Mouse (Mus musculus) layer of hippocampus, adult 6 months (tissue): Measurements from ENCODE around the gene Brca2. TPM values are rescaled to one million over a fixed set of nuclear protein-coding genes. Genes with fewer than 3 reads are reported as not detected.

ENCODE experiments used
- long read RNA-seq, 2 experiments: library from polyadenylated mRNA; unstranded; transcript quantifications; one replicate each; pipeline ENCODE4 v2.0.0; 2019 to 2020
- polyA plus RNA-seq: library from polyadenylated mRNA; unstranded; fragments of <200 nt; fragmentation: Nextera tagmentation; gene quantifications from 2 replicates; pipeline ENCODE4 v1.2.3, GENCODE M21; 2021

The Brca2 gene
- 1.7 and 2.8 TPM in 2 replicates for polyA plus RNA-seq
- long read RNA-seq, experiment 1, partial matches to known transcripts: 1 of 2 reads
- long read RNA-seq, experiment 1, other reads (novel, unspliced or antisense): 1 of 2 reads
- long read RNA-seq, experiment 2, partial matches to known transcripts: 6 of 11 reads
- long read RNA-seq, experiment 2, other reads (novel, unspliced or antisense): 5 of 11 reads

DNA sequence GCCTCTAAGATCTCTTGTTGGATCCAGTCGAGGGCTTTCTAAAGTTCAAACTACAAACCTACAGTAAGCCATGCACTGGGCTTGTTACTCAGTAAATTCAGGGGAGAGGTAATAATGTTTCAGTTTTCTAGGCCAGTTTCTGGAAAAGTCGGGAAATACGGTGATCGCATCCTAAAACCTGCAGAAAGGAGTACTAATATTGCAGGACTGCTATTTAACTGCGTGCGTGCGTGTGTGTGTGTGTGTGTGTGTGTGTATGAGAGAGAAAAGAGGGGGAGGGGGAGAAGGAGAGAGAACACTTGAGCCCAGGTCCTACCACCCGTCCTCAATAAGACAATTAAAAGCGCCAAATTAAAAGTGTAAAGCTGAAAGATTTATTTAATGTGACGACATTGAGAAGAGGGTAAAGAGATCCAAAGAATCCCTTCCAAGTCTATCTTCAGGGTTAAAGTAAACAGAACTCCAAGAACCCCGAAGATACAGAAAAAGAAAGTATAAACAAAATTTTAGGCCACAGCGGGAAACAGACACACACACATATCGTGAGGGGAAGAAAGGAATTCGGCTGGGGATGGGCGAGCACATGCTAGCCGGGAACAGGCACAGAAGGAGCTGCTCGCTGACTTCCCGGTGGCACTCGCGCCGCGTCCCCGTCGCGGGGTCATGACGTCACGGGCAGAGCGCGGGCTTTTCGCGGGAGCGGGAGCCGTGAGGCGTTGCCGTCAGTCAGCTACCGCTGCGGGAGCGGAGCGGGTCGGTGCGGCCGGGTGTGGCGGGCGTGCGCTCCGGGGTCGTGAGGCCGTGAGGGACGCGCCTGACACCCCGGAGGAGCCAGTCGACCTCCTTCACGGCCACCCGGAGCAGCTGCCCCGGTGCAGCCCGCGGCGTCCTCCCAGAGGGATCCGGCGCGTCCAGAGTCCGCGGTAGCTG lies at the start of gene Brca2:
Gene Brca2, plus strand, starts transcription at position 694 of the 930 bp plus-strand sequence.

DNA sequence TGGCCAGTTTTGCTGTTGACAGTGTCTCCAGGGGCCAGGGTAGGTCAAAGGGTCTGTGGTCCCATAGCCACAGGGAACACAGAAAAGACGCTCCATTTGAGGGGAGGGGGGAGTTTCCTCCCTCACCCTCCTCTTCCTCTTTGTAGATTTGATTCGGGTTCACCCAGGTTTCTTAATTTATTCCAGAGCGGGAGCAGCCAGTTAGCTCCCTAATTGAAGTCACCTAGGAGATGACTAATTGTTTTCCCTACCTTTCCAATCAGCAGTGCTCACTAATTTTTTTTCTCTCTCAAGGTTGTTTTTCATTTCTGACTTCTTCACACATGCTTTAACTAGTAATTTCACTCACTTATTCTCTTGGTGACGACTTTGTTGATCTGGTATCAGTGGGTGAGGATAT lies 4.4 kb upstream of the Brca2 start, which contains the start of gene Zar1l:
Gene Zar1l, minus strand, starts transcription at position 101 of the 400 bp plus-strand sequence.

DNA sequence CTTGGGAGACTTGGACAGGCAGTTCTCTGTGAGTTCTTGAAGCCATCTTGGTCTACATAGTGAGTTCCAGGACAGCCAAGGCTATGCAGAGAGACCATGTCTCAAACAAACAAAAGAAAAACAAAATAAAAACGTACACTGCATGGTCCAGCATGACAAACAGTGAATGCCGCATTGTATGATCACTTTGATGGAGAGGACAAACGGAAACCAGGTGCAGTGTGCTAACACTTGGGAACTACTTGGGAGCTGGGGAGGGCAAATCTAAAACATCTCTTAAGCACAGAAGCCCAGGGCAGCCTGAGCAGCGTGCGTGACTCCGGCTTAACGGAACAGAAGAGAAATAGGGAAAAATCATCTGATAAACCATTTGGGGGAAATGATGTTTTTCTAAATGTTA lies 74.7 kb downstream of the Brca2 start, which contains the start of gene N4bp2l1:
Gene N4bp2l1, minus strand, starts transcription at position 101 of the 400 bp plus-strand sequence.

Other genes starting within 250 kb of the Brca2 start
- gene Zar1l, start 4.5 kb upstream of the Brca2 start, polyA plus RNA-seq: 0.16 and 0.64 TPM in 2 replicates
- 14.4 and 16.2 TPM in 2 replicates for gene N4bp2l1, start 74.6 kb downstream of the Brca2 start, polyA plus RNA-seq
- gene N4bp2l2, start 143.6 kb downstream of the Brca2 start, polyA plus RNA-seq: 14.7 and 14.9 TPM in 2 replicates
- gene Pds5b, start 151.1 kb downstream of the Brca2 start, polyA plus RNA-seq: 10.5 and 11.2 TPM in 2 replicates